Mouse (Mus musculus): ENCODE results near the gene Gtf2h2. TPM values are rescaled to one million over a fixed set of nuclear protein-coding genes. Genes with fewer than 3 reads are reported as not detected.
"Not testable (repeated sequence)": the region's sequence is repeated elsewhere in the genome, so short reads cannot be mapped to it uniquely, and the experiment has no call there.

The Gtf2h2 gene
- polyA plus RNA-seq, 1 experiment from 2014 or later: 81.1 TPM

DNA sequence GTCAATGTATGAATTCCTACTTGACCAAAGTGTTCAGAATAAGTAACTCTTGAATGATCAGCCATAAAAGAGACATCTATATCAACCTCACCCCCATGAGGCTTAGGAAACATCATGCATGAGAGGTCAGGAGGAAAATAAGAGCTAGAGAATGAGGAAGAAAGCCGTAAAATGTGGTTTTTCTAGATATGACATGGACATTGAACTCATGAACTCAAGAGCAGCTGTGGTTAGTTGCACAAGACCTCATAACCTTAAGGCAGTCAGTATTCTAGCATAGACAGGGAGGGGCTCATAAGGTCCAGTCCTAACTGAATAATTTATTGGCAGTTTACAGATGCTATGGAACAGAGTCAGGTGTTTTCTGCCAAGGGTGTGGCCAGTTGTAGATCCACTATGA, 42.9 kb downstream of the Gtf2h2 start:
- 88% methylated on average over 1 of the region's 1 CpGs for WGBS

DNA sequence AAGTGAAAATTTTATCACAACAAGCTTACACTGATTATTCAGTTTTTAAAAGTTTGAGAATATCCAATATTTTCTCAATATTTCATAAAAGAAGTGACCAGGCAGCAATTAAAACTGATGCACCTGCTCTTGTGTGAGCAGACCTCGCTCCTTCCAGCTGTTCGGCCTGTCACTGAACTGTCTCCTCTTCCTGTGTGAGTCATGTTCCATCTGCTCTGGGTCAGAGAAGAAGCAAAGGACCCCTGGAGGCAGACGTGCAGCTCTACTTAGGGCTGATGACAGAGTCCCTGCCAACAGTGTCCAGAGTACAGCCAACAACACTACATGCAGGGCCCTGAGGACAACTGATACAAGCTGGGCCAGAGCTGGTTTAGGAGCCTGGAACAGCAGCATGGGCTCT, 52.3 kb downstream of the Gtf2h2 start:
- DNase-seq: no peak
- H3K4me3 ChIP-seq (replicated peaks; ENCODE audit: low read depth, low read length): no peak overlapping the region
- 68% methylated on average over 3 of the region's 3 CpGs for WGBS
- H3K4me1 ChIP-seq (ENCODE audit: control insufficient read depth, insufficient read depth, low read length): no peaks in the 10 kb centered on the region
- H3K9ac ChIP-seq (replicated peaks; ENCODE audit: low read length): no peak overlapping the region
- H3K36me3 ChIP-seq (ENCODE audit: control insufficient read depth, insufficient read depth, low read length): no peaks in the 10 kb centered on the region
- no peak overlapping the region for H3K4me2 ChIP-seq (ENCODE audit: low read length)
- no peak for ATAC-seq (ENCODE audit: low FRiP score, low TSS enrichment)
- no peaks in the 10 kb centered on the region for H3K27me3 ChIP-seq (ENCODE audit: control insufficient read depth, insufficient read depth, low read length)
- H3K9me3 ChIP-seq (ENCODE audit: control insufficient read depth, low read length): no peaks in the 10 kb centered on the region
- H3K27ac ChIP-seq (replicated peaks; ENCODE audit: low read depth, low read length): no peak overlapping the region

More for the DNA sequence above, 42.9 kb downstream of the Gtf2h2 start:
- DNase-seq: no peak
- H3K4me2 ChIP-seq (ENCODE audit: low read length): no peak overlapping the region
- no peaks in the 10 kb centered on the region for H3K4me1 ChIP-seq (ENCODE audit: control insufficient read depth, insufficient read depth, low read length)
- H3K9ac ChIP-seq (replicated peaks; ENCODE audit: low read length): no peak overlapping the region
- no peaks in the 10 kb centered on the region for H3K27me3 ChIP-seq (ENCODE audit: control insufficient read depth, insufficient read depth, low read length)
- H3K9me3 ChIP-seq (ENCODE audit: control insufficient read depth, low read length): no peaks in the 10 kb centered on the region
- ATAC-seq (ENCODE audit: low FRiP score, low TSS enrichment): no peak; the same call in 1 of the 2 replicates
- no peak overlapping the region for H3K4me3 ChIP-seq (replicated peaks; ENCODE audit: low read depth, low read length)
- H3K36me3 ChIP-seq (ENCODE audit: control insufficient read depth, insufficient read depth, low read length): no peaks in the 10 kb centered on the region
- H3K27ac ChIP-seq (replicated peaks; ENCODE audit: low read depth, low read length): no peak overlapping the region

DNA sequence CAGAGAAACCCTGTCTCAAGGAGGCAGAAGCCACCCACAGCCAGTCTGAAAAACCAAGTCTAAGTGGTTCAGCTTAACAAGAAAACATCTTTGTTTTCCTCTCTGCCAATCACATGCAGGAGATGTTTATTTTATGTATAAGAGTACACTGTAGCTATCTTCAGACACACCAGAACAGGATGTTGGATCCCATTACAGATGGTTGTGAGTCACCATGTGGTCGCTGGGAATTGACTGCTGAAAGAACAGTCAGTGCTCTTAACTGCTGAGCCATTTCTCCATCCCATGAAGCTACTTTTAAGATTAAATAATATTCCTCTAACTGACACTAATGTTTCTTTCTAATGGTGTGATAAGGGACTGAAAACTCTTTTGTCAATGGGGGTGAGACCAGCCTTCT, 53.7 kb downstream of the Gtf2h2 start:
- ATAC-seq (ENCODE audit: low FRiP score, low TSS enrichment): no peak
- no peaks in the 10 kb centered on the region for H3K4me1 ChIP-seq (ENCODE audit: control insufficient read depth, insufficient read depth, low read length)

DNA sequence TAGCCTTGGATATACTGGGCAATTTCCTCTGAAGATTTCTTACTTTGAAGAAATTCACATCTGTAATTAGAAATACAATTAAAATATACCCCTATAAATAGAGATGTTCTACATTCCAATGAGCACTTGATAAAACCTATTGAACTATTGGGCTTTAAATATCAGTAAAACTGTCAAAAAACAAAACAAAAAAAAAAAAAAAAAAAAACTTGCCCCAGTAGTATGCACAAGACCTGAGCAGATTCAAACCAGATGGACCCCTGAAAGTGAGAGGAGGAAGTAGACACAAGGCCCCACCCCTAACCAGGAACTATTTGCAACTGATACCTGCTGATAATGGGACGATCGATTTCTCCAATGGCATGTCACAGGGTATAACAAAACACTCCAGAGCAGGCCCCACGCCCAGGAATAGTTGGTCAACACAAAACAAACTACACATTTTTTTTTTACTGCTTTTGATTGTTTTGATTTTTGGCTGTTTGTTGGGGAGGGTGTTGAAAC, 55.0 kb downstream of the Gtf2h2 start:
- 86% methylated on average over 3 of the region's 3 CpGs for WGBS
- H3K36me3 ChIP-seq (ENCODE audit: control insufficient read depth, insufficient read depth, low read length): no peaks in the 10 kb centered on the region
- no peaks in the 10 kb centered on the region for H3K9me3 ChIP-seq (ENCODE audit: control insufficient read depth, low read length)
- no peaks in the 10 kb centered on the region for H3K27me3 ChIP-seq (ENCODE audit: control insufficient read depth, insufficient read depth, low read length)
- DNase-seq: no peak
- no peaks in the 10 kb centered on the region for H3K4me1 ChIP-seq (ENCODE audit: control insufficient read depth, insufficient read depth, low read length)
- no peak for ATAC-seq (ENCODE audit: low FRiP score, low TSS enrichment)
- no peak overlapping the region for H3K9ac ChIP-seq (replicated peaks; ENCODE audit: low read length)
- no peak overlapping the region for H3K4me3 ChIP-seq (replicated peaks; ENCODE audit: low read depth, low read length)
- no peak overlapping the region for H3K4me2 ChIP-seq (ENCODE audit: low read length)
- H3K27ac ChIP-seq (replicated peaks; ENCODE audit: low read depth, low read length): no peak overlapping the region

More for the DNA sequence above, 53.7 kb downstream of the Gtf2h2 start:
- H3K4me3 ChIP-seq (replicated peaks; ENCODE audit: low read depth, low read length): no peak overlapping the region
- H3K9ac ChIP-seq (replicated peaks; ENCODE audit: low read length): no peak overlapping the region
- H3K36me3 ChIP-seq (ENCODE audit: control insufficient read depth, insufficient read depth, low read length): no peaks in the 10 kb centered on the region
- DNase-seq: no peak
- no peak overlapping the region for H3K27ac ChIP-seq (replicated peaks; ENCODE audit: low read depth, low read length)
- H3K27me3 ChIP-seq (ENCODE audit: control insufficient read depth, insufficient read depth, low read length): no peaks in the 10 kb centered on the region
- 67% methylated on average over 1 of the region's 1 CpGs for WGBS
- H3K4me2 ChIP-seq (ENCODE audit: low read length): no peak overlapping the region
- H3K9me3 ChIP-seq (ENCODE audit: control insufficient read depth, low read length): no peaks in the 10 kb centered on the region

DNA sequence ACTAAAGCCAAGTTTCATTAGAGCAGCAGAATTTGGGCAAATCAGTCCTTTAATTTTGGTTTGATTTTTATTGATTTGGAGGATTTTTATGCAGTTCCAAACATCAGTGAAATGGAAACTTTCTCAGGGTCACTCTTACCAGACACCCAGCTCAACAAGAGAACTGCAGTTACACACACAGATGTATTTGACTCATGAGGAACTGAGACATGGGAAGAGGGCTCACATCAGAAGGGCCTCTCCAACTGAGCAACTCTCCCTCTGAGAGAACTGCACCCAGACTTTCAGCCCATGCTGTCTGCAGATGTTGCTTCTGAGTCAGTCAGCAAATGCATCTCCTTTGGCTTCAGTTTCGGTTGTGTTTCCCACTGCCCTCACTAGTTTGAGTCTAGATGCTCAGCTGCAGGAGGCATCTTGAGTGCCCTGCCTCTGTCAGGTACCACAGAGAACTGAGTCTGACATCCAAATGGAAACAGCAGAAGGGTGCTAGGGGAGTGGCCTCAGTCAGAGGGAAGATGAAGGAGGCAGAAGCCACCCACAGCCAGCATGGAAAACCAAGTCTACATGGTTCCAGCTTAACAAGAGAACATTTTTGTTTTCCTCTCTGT, 55.7 kb downstream of the Gtf2h2 start:
- not testable (repeated sequence) for H3K27ac ChIP-seq (replicated peaks; ENCODE audit: low read depth, low read length); H3K9me3 ChIP-seq (ENCODE audit: control insufficient read depth, low read length); H3K9ac ChIP-seq (replicated peaks; ENCODE audit: low read length); H3K4me2 ChIP-seq (ENCODE audit: low read length); H3K4me1 ChIP-seq (ENCODE audit: control insufficient read depth, insufficient read depth, low read length); H3K4me3 ChIP-seq (replicated peaks; ENCODE audit: low read depth, low read length); H3K27me3 ChIP-seq (ENCODE audit: control insufficient read depth, insufficient read depth, low read length); H3K36me3 ChIP-seq (ENCODE audit: control insufficient read depth, insufficient read depth, low read length); ATAC-seq (ENCODE audit: low FRiP score, low TSS enrichment); DNase-seq
- WGBS: 79% methylated on average over 1 of the region's 1 CpGs

DNA sequence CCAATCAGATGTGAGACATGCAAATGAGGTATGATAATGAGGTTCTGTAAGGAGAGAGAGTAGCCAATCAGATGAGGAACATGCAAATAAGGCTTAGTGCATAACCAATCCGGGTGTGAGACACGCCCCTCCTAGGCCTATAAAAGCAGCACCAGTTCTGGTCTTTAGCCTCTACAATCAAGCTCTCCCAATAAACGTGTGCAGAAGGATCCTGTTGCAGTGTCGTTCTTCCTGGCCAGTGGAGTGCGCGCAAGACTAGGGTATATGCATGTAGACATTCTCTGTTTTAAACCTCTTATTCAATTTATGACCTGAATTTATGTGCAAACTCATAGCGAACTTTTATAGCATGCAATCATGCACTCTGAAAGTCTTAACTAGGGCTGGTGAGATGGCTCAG, 72.4 kb downstream of the Gtf2h2 start:
- not testable (repeated sequence) for H3K27me3 ChIP-seq (ENCODE audit: control insufficient read depth, insufficient read depth, low read length); H3K27ac ChIP-seq (replicated peaks; ENCODE audit: low read depth, low read length); H3K4me3 ChIP-seq (replicated peaks; ENCODE audit: low read depth, low read length)

DNA sequence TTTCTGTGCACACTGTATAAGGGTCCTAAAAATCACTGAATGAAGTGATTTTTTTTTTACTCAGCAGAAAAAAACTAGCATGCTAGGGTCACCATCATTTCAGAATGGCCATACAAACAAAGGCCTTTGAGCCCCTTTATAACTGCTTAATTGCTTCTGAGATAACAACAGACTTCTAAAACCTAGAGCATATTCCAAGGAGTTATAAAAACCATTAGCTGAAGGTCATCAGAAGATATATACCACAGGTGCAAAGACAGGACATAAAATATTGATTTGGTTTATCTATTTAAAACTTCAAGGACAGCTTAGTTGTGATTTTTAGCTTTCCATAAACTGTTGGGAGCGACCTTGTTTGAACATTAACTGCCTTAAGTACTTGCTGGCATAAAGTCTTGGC, 78.0 kb downstream of the Gtf2h2 start:
- WGBS: 65% methylated on average over 1 of the region's 1 CpGs
- H3K4me3 ChIP-seq (replicated peaks; ENCODE audit: low read depth, low read length): no peak overlapping the region
- H3K9me3 ChIP-seq (ENCODE audit: control insufficient read depth, low read length): no peaks in the 10 kb centered on the region
- DNase-seq: no peak
- H3K36me3 ChIP-seq (ENCODE audit: control insufficient read depth, insufficient read depth, low read length): no peaks in the 10 kb centered on the region
- no peak for ATAC-seq (ENCODE audit: low FRiP score, low TSS enrichment)
- H3K27me3 ChIP-seq (ENCODE audit: control insufficient read depth, insufficient read depth, low read length): no peaks in the 10 kb centered on the region
- H3K4me2 ChIP-seq (ENCODE audit: low read length): no peak overlapping the region
- H3K27ac ChIP-seq (replicated peaks; ENCODE audit: low read depth, low read length): no peak overlapping the region
- H3K4me1 ChIP-seq (ENCODE audit: control insufficient read depth, insufficient read depth, low read length): no peaks in the 10 kb centered on the region
- H3K9ac ChIP-seq (replicated peaks; ENCODE audit: low read length): no peak overlapping the region

More for the DNA sequence above, 72.4 kb downstream of the Gtf2h2 start:
- not testable (repeated sequence) for H3K4me1 ChIP-seq (ENCODE audit: control insufficient read depth, insufficient read depth, low read length); H3K36me3 ChIP-seq (ENCODE audit: control insufficient read depth, insufficient read depth, low read length); H3K4me2 ChIP-seq (ENCODE audit: low read length); H3K9me3 ChIP-seq (ENCODE audit: control insufficient read depth, low read length); DNase-seq; H3K9ac ChIP-seq (replicated peaks; ENCODE audit: low read length); ATAC-seq (ENCODE audit: low FRiP score, low TSS enrichment)
- 87% methylated on average over 7 of the region's 7 CpGs for WGBS

Other genes with a start within 250 kb of the Gtf2h2 start
- gene Naip5, start 246.3 kb downstream of the Gtf2h2 start, polyA plus RNA-seq (2014; fragmentation: Nextera tagmentation; extraction: Ambion mirVana): 0.05 and 0.13 TPM in 2 replicates
- 0.05 and 0.08 TPM in 2 replicates for gene Naip6, start 174.9 kb downstream of the Gtf2h2 start, polyA plus RNA-seq (2014; fragmentation: Nextera tagmentation; extraction: Ambion mirVana)
- not detected in 2 replicates for gene Naip1, start 39.7 kb downstream of the Gtf2h2 start, polyA plus RNA-seq (2014; fragmentation: Nextera tagmentation; extraction: Ambion mirVana)
- 4.3 and 7.4 TPM in 2 replicates for gene Ocln, start 60.1 kb upstream of the Gtf2h2 start, polyA plus RNA-seq (2014; fragmentation: Nextera tagmentation; extraction: Ambion mirVana)
- 1.9 and 2.7 TPM in 2 replicates for gene Marveld2, start 124.4 kb upstream of the Gtf2h2 start, polyA plus RNA-seq (2014; fragmentation: Nextera tagmentation; extraction: Ambion mirVana)
- gene Ak6, start 158.4 kb upstream of the Gtf2h2 start, polyA plus RNA-seq (2014; fragmentation: Nextera tagmentation; extraction: Ambion mirVana): 344 and 368 TPM in 2 replicates
- 17.8 and 20.6 TPM in 2 replicates for gene Rad17, start 158.5 kb upstream of the Gtf2h2 start, polyA plus RNA-seq (2014; fragmentation: Nextera tagmentation; extraction: Ambion mirVana)
- gene Taf9, start 159.0 kb upstream of the Gtf2h2 start, polyA plus RNA-seq (2014; fragmentation: Nextera tagmentation; extraction: Ambion mirVana): 30.9 and 31.3 TPM in 2 replicates
- 0.58 and 2.0 TPM in 2 replicates for gene Ccdc125, start 177.1 kb upstream of the Gtf2h2 start, polyA plus RNA-seq (2014; fragmentation: Nextera tagmentation; extraction: Ambion mirVana)
- 43.2 and 46.0 TPM in 2 replicates for gene Cdk7, start 238.4 kb upstream of the Gtf2h2 start, polyA plus RNA-seq (2014; fragmentation: Nextera tagmentation; extraction: Ambion mirVana)